Mouse (Mus musculus): ENCODE data around the gene Tyw1.

GRCm38 (mm10) chr5:130222146-130223004 is 33.0 kb upstream of the Tyw1 start:
- TF ChIP-seq EP300 (optimal IDR thresholded peaks at IDR 0.05) (no peak), CTCF (IDR thresholded peaks at IDR 0.05; ENCODE audit: low read depth) (peak; percentile 70)

All from stomach, postnatal 0 days (tissue).